Mouse (Mus musculus) urinary bladder, postnatal 25 days (tissue): ENCODE measurements around the gene Knstrn.

Experiments
- DNase-seq: peaks from one replicate; pipeline ENCODE4 v3.0.0; 2022; ENCODE audit warnings: low spot score

Knstrn gene

DNA sequence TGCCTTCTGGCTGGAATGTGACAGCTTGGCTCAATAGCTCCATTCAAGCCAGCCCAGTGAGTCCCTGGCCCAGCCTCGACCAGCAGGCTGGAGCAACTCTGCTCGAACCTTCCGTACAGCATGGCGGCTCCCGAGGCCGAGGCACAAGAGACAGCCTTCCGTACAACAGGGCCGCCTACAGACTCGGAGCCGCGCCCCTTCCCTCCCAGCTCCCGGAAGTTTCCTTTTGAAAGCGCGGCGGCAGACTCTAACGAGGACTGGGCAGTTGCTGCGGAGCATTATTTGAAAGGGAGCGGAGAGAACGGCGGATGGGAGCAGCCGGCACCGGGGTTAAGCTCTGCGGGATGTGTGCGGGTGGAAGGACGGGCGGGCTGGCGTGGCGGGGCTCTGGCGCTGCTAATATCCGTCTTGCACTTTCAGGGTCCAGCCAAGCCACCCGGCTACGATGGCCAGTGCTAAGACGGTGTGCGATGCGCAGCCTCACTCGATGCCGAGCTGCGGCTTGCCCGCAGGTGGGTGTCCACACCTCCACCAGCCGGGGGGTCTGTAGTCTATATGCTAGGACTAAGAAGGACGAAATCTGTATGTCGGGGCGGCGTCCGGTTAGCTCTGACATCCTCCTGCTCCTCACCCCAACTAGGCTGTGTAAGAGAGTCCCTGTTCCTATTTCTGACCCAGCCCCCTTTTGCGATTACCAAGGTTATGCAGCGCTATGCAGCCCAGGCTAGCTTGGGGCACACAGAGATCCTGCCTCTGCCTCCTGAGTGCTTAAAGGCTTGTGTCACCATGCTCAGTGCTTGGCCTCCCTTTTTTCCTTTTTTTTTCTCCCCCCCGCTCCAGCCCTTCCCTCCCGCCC lies at the start of gene Knstrn:
Knstrn (plus strand) TSS at position 23 of the 856 bp plus-strand sequence.
- peak; percentile 79 for DNase-seq

DNA sequence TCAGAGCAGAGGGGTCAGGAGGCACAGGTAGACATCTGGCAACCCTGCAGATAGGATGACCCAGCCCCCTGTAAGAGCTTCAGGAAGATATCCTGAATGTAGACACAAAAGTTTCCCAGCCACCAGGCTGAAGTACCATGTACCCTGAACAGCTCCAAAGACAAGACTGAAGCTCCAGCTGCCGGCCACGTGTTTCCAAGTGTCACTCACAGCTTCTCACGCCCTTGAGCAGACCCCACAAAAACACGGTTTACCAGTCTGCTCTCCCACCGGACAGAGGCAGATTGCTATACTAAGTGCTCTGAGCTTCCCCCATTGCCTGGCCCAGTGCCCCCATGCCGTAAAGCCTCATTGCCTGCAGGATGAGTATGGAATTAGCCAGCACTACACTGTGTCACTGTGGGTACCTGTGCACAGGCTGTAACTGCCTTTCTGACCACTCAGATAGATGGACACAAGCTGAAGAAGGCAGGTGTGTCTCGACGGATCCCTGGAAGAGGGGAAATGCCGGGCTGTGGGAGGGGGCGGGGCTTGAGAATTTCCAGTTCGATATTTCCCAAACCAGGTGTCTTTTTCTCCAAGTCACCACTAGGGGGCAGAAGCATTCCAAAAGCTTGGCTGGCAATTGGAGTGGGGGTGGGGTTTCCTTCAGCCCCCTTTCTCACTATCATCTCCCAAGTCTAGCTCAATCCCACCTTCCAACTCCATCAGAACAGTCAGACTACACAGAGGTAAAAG lies 49.5 kb upstream of the Knstrn start:
- DNase-seq: no peak

DNA sequence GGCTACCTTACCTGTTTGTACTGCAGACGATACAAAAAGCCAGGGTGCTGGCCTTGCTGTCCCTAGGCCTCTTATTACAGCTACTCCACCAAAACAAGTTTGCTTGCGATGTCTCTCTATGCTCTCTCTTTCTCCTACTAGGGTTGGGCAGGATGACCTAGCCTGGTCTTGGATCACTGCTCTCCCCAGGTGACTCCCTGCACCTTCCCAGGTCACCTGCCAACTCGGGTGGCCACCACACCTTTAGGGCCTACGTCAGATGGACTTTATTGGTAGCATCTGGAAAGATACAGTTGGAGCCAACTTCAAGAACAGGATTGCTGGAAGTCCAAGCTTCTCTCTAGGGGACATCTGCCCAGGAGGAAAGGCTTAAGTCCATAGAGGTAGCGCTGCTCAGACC lies 48.9 kb upstream of the Knstrn start:
- no peak for DNase-seq

DNA sequence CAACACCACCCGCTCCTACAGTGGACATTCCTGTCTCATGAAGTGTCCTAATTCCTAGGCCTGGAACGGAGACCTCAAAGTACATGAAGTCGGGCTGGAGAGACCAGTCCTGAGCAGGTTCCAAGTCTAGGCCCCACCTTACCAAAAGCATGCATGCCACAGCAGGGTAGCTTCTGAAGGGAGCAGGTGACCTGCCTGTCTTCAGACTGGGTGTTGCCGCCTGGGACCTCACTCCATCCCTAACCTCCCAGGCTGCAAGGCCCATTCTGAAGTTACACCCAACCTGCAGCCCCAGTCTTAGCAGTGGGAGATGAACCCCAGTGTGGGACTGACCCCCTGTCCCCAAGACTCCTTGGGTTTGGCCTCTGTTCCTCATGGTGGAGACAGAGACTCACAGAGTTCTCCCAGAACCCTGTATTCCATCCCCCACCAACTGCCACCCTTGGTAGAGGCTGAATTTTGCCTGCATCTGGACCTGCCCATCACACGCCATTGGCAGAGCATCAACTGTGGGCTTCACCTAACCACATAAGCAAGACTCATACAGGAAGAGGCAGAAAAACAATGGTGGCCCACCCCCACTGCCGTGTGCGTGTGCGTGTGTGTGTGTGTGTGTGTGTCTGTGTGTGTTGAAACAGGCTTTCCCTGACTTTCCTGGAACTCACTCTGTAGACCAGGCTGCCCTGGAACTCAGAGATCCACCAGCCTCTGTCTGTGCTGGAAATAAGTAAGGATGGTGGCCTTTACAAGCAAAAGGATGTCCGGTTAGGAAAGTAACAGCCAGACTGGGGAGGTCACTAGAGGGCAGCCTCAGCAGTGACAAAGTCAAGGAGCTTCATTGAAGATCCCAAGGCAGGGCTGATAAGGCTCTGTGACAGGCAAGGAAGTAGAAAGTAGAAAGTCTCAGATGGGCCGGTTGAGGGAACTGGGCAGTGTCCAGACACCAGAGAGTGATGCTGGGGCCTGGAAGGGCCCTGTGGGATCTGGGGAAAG lies 47.5 kb upstream of the Knstrn start:
- DNase-seq: no peak

DNA sequence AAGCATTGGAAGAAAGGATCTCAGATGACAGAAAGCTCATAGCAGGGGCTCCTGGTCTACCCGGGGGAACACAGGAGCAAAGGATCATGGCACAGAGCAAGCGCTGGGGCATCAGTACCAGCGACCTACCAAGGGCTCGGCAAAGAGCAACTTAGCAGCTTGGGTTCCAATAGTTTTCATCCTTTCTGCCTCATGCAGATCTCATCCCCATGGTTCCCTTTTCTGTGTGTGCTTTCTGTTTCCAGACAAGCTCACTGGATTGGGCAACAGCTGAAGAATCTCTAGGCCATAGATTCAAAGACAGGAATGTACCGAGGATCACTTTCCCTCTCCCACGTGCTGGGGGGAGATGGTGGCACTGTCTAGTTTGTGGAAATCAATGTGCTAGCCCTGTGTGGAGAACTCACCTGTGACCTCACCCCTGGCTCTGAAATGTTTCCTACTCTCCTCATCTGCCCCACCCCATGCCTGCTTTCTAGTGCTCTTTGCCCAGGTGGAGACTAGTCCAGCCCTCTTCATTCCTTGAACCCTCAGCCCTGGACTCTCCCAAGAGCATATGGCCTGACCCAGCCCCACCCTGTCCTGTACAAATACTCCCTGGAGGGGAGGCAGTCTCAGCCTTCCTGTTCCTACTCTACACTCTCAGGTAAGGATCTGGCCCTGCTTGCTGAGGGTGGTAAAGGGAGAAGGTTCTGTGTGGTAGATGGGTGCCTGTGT lies 41.5 kb upstream of the Knstrn start, which contains the start of gene Phgr1:
Phgr1 (plus strand) TSS at position 612 of the 717 bp plus-strand sequence.
- no peak for DNase-seq

DNA sequence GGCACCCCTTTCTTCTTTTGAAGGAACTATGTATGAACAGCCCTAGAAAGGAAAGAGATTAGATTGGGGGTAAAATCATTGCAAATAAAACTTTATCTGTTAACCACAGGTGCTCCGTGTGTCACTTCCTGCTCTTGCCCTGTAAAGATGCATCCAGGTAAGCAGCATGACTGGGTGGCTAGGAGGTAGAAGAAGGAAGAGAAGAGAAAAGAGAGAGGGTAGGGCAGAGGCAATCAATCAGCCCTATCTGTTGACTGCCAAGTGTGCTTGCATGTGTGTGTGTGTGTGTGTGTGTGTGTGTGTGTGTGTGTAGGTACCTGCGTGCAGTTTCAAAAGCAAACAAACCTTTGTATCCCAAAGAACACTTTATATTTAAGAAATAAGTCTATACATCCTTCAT lies 39.3 kb upstream of the Knstrn start:
- no peak for DNase-seq

DNA sequence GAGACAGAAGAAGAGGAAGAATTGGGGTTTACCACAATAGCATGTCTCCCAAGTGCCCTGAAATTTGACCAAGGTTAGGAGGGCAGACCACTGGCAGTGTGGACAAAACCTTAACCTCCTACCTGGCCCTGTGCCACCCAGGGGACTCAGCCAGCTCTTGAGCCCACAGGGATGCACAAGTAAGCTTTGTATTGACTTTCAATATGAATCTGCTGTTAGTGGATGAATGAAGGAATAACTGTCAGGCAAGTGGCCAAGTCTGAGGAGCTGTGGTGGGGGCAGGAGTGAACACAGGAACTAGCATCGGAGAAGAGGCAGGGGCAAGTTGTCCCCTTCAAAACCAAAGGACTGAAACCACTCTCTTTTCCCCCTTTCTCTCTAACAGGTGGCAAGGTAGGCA lies 38.4 kb upstream of the Knstrn start:
- no peak for DNase-seq

DNA sequence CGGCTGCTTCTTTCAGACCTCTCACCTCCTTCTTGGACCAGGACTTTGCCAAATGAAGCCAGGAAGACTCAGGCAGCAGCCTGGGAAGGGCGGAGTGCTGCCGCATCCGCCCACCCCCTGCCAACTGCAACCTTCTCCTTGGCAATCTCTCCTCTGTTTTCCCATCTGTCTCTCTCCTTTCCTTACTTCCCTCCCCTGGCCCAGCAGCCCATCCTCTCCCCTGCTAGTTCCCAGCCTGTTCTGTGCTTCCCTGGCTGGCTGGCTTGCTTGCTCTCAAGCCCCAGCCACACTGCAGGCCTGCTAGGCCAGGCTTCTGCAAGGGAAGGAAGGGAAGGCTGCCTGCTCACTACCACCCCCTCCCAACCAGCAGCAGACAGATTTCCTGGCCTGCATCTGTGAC lies 38.0 kb upstream of the Knstrn start:
- DNase-seq: no peak

DNA sequence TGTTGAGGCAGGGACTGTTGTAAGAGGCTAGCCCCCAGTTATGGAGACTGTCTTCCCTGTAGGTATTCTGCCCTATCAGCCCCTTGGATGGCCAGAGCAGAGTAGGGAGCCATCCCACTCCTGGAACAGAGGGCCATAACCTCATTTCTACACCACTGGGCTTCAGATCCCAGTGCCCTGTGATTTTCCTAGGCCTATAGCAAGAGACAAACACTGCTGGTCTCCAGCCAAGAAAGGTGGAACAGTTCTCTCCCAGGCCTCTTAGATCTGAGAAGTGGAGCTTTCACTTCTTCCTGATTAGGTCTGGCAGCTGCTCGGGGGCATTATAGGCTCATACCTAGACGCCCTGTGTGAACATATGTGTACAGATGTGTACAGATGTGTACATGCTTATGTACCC lies 37.5 kb upstream of the Knstrn start:
- DNase-seq: no peak

DNA sequence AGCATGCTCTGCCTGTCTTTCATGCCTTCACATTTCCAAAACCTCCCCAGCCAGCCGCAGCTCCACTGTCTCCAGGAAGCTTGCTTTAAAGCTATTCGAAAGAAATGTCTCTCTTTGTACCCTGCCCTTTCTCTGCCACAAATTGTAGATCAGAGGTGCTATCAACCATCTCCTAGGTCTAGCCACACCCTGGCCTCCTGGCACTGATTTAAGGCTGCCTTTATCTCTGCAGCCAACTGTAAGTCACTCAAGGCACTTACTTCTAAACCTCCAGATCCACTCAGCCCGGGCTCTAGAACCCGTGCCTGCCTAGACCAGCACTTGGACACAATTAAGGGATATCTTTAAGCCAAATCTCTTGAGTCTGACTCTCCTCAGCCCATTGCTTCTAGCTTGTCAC lies 35.4 kb upstream of the Knstrn start:
- no peak for DNase-seq

DNA sequence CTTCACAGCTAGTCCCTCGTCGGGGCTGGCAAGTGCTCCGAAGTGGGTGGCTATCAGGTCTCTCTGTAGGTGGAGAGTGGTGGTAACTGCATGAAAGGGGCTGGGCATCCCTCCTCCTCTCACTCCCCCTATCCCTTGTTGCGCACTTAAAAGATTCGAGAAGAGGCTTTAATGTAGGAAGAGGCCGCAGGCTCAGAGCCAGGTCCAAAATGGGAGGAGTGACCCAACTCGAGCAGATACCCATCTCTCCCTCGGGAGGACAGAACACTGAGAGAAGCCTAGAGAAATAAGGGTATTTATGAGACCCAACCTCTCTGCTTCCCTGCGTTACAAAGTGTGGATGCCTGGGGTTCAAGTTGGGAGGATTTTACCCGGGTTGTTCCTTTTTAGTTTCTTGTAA lies 34.7 kb upstream of the Knstrn start:
- no peak for DNase-seq

DNA sequence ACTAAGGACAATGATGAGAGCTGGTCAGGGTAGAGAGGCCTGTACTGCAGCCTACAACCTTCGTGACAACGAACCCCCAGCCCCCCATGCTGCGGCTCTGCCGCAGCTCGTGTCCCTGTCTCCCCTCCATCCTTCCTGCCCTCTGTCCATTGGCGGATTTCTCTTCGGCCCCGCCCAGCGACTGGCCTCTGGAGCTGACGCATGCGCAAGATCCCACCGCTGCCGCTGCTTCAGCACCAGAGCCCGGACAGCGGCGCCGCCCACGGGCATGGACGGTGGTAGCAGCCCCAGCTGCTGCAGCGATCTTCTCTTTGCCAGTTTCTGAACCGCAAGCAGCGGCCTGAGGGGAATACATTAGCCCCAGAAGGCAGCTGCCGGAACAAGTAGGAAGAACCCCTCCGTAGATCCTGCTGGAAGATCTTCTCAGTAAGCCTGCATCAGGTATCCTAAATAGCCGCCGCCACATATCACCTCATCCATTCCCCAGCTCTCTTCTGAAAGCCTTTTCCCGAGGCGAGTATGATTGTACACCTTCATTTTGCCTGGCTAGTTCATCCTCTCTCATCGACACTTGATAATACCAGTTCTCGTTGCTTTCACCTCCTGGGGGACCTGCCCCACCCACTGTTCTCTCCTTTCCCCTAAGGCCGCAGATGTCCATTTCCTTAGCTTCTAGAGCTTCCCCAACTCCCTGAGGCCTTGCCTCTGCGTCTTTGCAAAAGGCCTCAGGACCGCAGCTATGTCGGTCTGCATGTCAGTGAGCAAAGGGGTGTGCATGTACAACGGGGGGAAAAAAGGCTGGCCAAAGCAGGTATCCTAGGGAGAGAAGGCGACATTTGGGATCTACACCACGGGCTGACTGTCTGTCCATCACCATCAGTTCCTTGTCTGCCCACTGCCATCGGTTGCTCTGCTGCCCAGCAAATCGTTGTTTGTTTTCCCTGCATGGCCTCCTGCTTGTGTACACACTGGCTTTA lies 34.0 kb upstream of the Knstrn start, which contains the start of gene Disp2:
Disp2 (plus strand) TSS at position 216 of the 977 bp plus-strand sequence.
- DNase-seq: peak; percentile 91

DNA sequence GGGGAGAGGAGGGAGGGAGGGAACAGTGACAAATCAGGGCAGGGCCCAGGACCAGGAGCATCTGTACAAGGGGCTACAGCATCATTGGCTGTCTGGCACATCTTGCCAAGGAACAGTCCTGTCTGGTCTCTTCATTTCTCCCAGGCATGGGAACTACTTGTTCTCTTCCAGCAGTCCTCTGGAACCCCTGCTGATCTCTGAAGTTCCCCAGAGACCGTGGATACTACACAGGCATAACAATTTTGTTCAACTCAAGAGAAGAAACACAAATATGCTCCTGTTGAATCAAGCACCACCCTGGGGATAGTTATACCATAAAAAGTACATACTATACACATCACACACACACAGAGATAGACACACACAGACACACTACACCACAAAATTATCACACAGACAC lies 32.7 kb upstream of the Knstrn start:
- DNase-seq: no peak

DNA sequence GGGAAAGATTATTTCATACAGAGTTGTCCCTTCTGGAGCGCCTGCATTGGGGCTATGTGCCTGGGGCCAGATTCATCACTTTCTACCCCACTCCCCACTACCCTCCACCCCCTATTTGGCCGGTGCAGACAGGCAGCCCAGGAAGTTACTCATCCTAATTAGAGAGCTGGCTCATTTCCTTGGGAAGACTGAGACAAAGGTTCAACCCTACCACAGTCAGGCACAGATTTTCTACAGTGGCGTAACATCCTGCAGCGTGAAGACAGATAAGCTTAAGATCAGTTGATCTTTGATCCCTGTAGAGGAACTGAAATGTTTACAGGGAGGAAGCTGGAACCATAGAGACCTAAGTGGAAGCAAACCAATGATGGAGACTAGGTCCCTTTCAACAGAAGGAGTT lies 31.5 kb upstream of the Knstrn start:
- DNase-seq: no peak

DNA sequence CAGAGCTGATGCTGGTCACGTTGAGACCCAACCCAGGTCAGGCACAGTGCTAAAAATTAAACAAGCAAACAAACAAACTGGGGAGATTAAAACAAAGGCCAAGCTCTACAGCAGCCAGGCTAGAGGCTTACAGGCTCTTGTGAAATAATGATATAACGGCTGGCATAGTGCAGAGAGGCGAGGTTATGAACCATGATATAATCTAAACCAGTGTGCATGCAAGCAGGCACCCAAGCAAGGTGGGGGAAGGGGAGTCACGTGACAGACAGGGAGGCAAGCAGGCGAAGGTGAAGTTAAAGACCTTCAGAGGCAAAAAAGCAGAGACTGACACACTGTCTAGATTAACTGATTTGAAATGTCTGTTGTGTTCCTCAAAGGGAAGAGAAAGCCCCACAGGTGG lies 30.7 kb upstream of the Knstrn start:
- DNase-seq: no peak

DNA sequence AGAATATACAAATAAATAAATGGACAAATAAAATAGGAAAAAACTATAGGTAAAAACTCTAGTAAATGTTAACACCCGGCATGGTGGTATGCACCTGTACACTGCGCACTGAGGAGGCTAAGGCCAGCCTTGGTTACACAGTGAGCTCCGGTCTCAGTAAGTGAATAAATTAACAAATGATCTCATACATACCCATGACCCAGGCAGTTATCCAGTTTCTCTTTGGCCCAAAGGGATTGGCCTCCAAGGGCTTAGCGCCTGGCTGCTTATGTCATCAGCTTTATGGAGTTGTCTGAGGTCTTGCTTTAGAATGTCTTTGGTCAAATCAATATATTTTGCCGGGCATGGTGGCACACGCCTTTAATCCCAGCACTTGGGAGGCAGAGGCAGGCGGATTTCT lies 30.1 kb upstream of the Knstrn start:
- no peak for DNase-seq

DNA sequence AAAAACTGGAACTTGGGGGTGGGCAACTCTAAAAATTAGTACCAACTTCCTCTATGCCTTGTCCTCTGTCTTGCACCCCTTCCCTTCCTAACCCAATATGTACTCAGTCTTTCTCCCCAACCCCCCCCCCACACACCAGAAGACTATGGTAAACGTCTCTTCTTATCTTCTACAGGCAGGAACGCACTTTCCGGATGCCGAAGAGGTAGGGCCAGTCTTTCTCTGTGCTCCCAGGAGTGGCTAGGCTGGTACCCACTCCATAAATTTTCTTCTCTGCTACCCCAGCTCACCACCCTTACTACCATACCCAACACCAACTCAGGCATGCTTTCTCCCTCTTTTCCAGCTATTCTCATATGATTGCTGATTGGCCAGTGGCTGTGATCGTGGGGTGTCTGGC lies 27.3 kb upstream of the Knstrn start:
- no peak for DNase-seq

DNA sequence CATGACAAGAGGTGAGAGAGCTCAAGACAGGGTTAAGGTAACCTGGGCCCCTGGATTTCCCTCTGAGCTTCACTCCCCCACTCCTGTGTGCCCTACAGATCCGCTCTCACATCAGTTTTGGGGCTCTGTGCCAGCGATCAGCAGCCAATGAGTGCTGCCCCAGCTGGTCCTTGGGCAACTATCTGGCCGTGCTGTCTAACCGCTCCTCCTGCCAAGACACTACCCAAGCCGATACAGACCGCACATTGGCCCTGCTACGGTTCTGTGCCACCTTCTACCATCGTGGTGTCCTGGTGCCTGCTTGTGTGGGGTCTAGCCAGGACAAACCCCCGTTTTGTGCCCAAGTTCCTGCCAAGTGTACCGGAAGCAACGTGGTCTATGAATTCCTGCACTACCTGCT lies 24.3 kb upstream of the Knstrn start:
- no peak for DNase-seq

DNA sequence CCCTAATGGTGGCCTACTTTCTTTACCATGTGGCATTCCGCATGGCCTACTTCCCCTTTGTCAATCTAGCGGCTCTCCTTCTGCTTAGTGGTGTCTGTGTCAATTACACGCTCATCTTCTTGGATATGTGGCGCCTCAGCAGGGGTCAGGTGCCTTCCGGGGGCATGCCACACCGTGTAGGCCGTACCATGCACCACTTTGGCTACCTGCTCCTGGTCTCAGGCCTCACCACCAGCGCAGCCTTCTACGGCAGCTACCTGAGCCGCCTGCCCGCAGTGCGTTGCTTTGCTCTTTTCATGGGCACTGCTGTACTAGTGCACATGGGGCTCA lies 23.6 kb upstream of the Knstrn start:
- DNase-seq: no peak
